Mouse (Mus musculus) heart, embryonic 13.5 days (tissue): ENCODE measurements around the gene Dlk1. TPM values are rescaled to one million over a fixed set of nuclear protein-coding genes. Genes with fewer than 3 reads are reported as not detected.

Experiments
- ATAC-seq: fragments of 200-750 bp; cut with Nextera tagmentation; 2 replicates; pipeline ENCODE4 v1.8.0; 2017; ENCODE audit warnings: moderate TSS enrichment; ENCODE audit not compliant: insufficient number of reproducible peaks, low FRiP score, low TSS enrichment; ENCODE audit errors: extremely low read depth
- H3K27ac ChIP-seq: fragments of 300-500 bp; sonication (generic); replicated peaks from 2 replicates; pipeline ENCODE4 v1.5.1; 2015; ENCODE audit warnings: moderate library complexity, mild to moderate bottlenecking, inconsistent platforms
- H3K27me3 ChIP-seq: fragments of 300-500 bp; sonication (generic); replicated peaks from 2 replicates; pipeline ENCODE4 v1.6.1; 2015; ENCODE audit warnings: mild to moderate bottlenecking, inconsistent platforms
- H3K36me3 ChIP-seq: fragments of 300-500 bp; sonication (generic); 2 replicates; pipeline ENCODE4 v1.6.1; 2015; ENCODE audit warnings: mild to moderate bottlenecking, inconsistent platforms
- H3K4me1 ChIP-seq: fragments of 300-500 bp; sonication (generic); 2 replicates; pipeline ENCODE4 v1.6.1; 2015; ENCODE audit warnings: inconsistent platforms
- H3K4me2 ChIP-seq: fragments of 300-500 bp; sonication (generic); 2 replicates; pipeline ENCODE4 v1.6.1; 2015; ENCODE audit warnings: inconsistent platforms, mild to moderate bottlenecking, moderate library complexity
- H3K4me3 ChIP-seq: fragments of 300-500 bp; sonication (generic); 2 replicates; pipeline ENCODE4 v1.5.1; 2015; ENCODE audit warnings: moderate library complexity, mild to moderate bottlenecking, inconsistent platforms
- H3K9ac ChIP-seq: fragments of 300-500 bp; sonication (generic); 2 replicates; pipeline ENCODE4 v1.6.1; 2015; ENCODE audit warnings: inconsistent platforms, mild to moderate bottlenecking, moderate library complexity
- H3K9me3 ChIP-seq: fragments of 300-500 bp; sonication (generic); 2 replicates; pipeline ENCODE4 v1.6.1; 2016; ENCODE audit warnings: inconsistent platforms
- WGBS: fragments of 180-500 bp; shearing (Covaris S2); methylation state at CpG from one replicate; pipeline ENCODE4 v1.1.7; 2015; ENCODE audit warnings: mixed read lengths; 5-methylcytosine and 5-hydroxymethylcytosine counted together
- polyA plus RNA-seq: library from polyadenylated mRNA; unstranded; fragments of >200 nt; fragmentation: Nextera tagmentation; extraction: Ambion mirVana; gene quantifications from 2 replicates; pipeline ENCODE4 v1.2.1, GENCODE M21; 2015

Dlk1 gene
- polyA plus RNA-seq: 103 and 130 TPM in 2 replicates

- Histone ChIP-seq H3K9me3 (no peaks in the 10 kb centered on the region), H3K4me2 (peak within 1 kb of the TSS; percentile 75), H3K27me3 (peaks cover 89% of the 10 kb centered on the region), H3K36me3 (no peaks in the 10 kb centered on the region), H3K4me3 (peak within 1 kb of the TSS; percentile 57), H3K27ac (no peak within 1 kb of the TSS), H3K4me1 (peaks cover 36% of the 10 kb centered on the region), H3K9ac (peak within 1 kb of the TSS; percentile 80)
- 11% methylated on average over 13 of the region's 13 CpGs for WGBS
- ATAC-seq: no peak
Measured at GRCm38 (mm10) chr12:109452592-109452991, at the start of gene Dlk1. Dlk1 (plus strand) TSS chr12:109452823.

GRCm38 (mm10) chr12:109402943-109403342 is 49.7 kb upstream of the Dlk1 start:
- ATAC-seq: no peak
- Histone ChIP-seq H3K4me2 (no peak overlapping the region), H3K4me3 (no peak overlapping the region), H3K27ac (peak overlapping the region; percentile 72), H3K27me3 (no peaks in the 10 kb centered on the region), H3K9me3 (no peaks in the 10 kb centered on the region), H3K4me1 (peaks cover 55% of the 10 kb centered on the region), H3K36me3 (no peaks in the 10 kb centered on the region), H3K9ac (peak overlapping the region; percentile 16; the same call in 1 of the 2 replicates)
- WGBS: 46% methylated on average over 5 of the region's 5 CpGs

GRCm38 (mm10) chr12:109403752-109404151 is 48.9 kb upstream of the Dlk1 start:
- Histone ChIP-seq H3K36me3 (no peaks in the 10 kb centered on the region), H3K4me2 (no peak overlapping the region), H3K27me3 (no peaks in the 10 kb centered on the region), H3K4me1 (peaks cover 51% of the 10 kb centered on the region), H3K9me3 (no peaks in the 10 kb centered on the region), H3K4me3 (no peak overlapping the region), H3K27ac (no peak overlapping the region), H3K9ac (no peak overlapping the region)
- ATAC-seq: no peak
- 70% methylated on average over 9 of the region's 9 CpGs for WGBS

GRCm38 (mm10) chr12:109406018-109406417 is 46.6 kb upstream of the Dlk1 start:
- no peaks in the 10 kb centered on the region for H3K27me3 ChIP-seq

GRCm38 (mm10) chr12:109410723-109411122 is 41.9 kb upstream of the Dlk1 start:
- Histone ChIP-seq H3K4me2 (no peak overlapping the region), H3K27me3 (no peaks in the 10 kb centered on the region), H3K4me3 (no peak overlapping the region), H3K4me1 (peaks cover 41% of the 10 kb centered on the region), H3K9me3 (no peaks in the 10 kb centered on the region), H3K36me3 (no peaks in the 10 kb centered on the region), H3K9ac (no peak overlapping the region), H3K27ac (peak overlapping the region; percentile 61)
- no peak for ATAC-seq
- WGBS: 52% methylated on average over 11 of the region's 11 CpGs

More at GRCm38 (mm10) chr12:109406018-109406417, 46.6 kb upstream of the Dlk1 start:
- Histone ChIP-seq H3K4me1 (peaks cover 34% of the 10 kb centered on the region), H3K9me3 (no peaks in the 10 kb centered on the region), H3K4me2 (no peak overlapping the region), H3K36me3 (no peaks in the 10 kb centered on the region), H3K27ac (no peak overlapping the region), H3K4me3 (no peak overlapping the region), H3K9ac (no peak overlapping the region)
- WGBS: 46% methylated on average over 3 of the region's 3 CpGs
- ATAC-seq: no peak

GRCm38 (mm10) chr12:109411172-109412070 is 41.2 kb upstream of the Dlk1 start:
- Histone ChIP-seq H3K27me3 (no peaks in the 10 kb centered on the region), H3K4me2 (no peak overlapping the region), H3K4me3 (no peak overlapping the region), H3K27ac (peak overlapping the region; percentile 61), H3K4me1 (peaks cover 41% of the 10 kb centered on the region), H3K9ac (no peak overlapping the region), H3K9me3 (no peaks in the 10 kb centered on the region), H3K36me3 (no peaks in the 10 kb centered on the region)
- 51% methylated on average over 9 of the region's 9 CpGs for WGBS
- ATAC-seq: 0 out of 2 replicates have a peak, but pooled peaks have one; percentile 17

- H3K36me3 ChIP-seq: no peaks in the 10 kb centered on the region
- H3K27me3 ChIP-seq: no peaks in the 10 kb centered on the region
- H3K9ac ChIP-seq: no peak overlapping the region
- H3K4me3 ChIP-seq: no peak overlapping the region
- H3K27ac ChIP-seq: peak overlapping the region; percentile 60
- H3K4me2 ChIP-seq: no peak overlapping the region
- 59% methylated on average over 8 of the region's 8 CpGs for WGBS
- no peaks in the 10 kb centered on the region for H3K9me3 ChIP-seq
- ATAC-seq: no peak
- peaks cover 45% of the 10 kb centered on the region for H3K4me1 ChIP-seq
Measured at GRCm38 (mm10) chr12:109412071-109412440, 40.6 kb upstream of the Dlk1 start.

GRCm38 (mm10) chr12:109412675-109413074 is 39.9 kb upstream of the Dlk1 start:
- peak overlapping the region; percentile 60 for H3K27ac ChIP-seq
- no peaks in the 10 kb centered on the region for H3K27me3 ChIP-seq
- H3K4me1 ChIP-seq: peaks cover 51% of the 10 kb centered on the region
- no peaks in the 10 kb centered on the region for H3K36me3 ChIP-seq
- no peak overlapping the region for H3K4me2 ChIP-seq
- 30% methylated on average over 5 of the region's 5 CpGs for WGBS
- no peak overlapping the region for H3K4me3 ChIP-seq
- H3K9me3 ChIP-seq: no peaks in the 10 kb centered on the region
- no peak for ATAC-seq
- peak overlapping the region; percentile 2; the same call in 1 of the 2 replicates for H3K9ac ChIP-seq

- WGBS: 69% methylated on average over 4 of the region's 4 CpGs
- Histone ChIP-seq H3K4me1 (peaks cover 55% of the 10 kb centered on the region), H3K36me3 (no peaks in the 10 kb centered on the region), H3K9me3 (no peaks in the 10 kb centered on the region), H3K27ac (peak overlapping the region; percentile 60), H3K9ac (no peak overlapping the region), H3K4me3 (no peak overlapping the region), H3K27me3 (no peaks in the 10 kb centered on the region), H3K4me2 (no peak overlapping the region)
- no peak for ATAC-seq
Measured at GRCm38 (mm10) chr12:109413321-109413720, 39.3 kb upstream of the Dlk1 start.

- Histone ChIP-seq H3K27ac (peak overlapping the region; percentile 84; the same call in 1 of the 2 replicates), H3K4me1 (peaks cover 54% of the 10 kb centered on the region)
- WGBS: 87% methylated on average over 5 of the region's 5 CpGs
Measured at GRCm38 (mm10) chr12:109416681-109417080, 35.9 kb upstream of the Dlk1 start.

GRCm38 (mm10) chr12:109417476-109418201 is 35.0 kb upstream of the Dlk1 start:
- 0 out of 2 replicates have a peak overlapping the region, but pooled peaks have one; percentile 4 for H3K4me2 ChIP-seq
- no peaks in the 10 kb centered on the region for H3K36me3 ChIP-seq
- H3K9ac ChIP-seq: peak overlapping the region; percentile 16
- ATAC-seq: peak; percentile 45; the same call in 1 of the 2 replicates
- no peaks in the 10 kb centered on the region for H3K27me3 ChIP-seq
- WGBS: 30% methylated on average over 14 of the region's 14 CpGs
- no peak overlapping the region for H3K4me3 ChIP-seq
- no peaks in the 10 kb centered on the region for H3K9me3 ChIP-seq
- peaks cover 45% of the 10 kb centered on the region for H3K4me1 ChIP-seq
- H3K27ac ChIP-seq: peak overlapping the region; percentile 84

More at GRCm38 (mm10) chr12:109416681-109417080, 35.9 kb upstream of the Dlk1 start:
- H3K4me3 ChIP-seq: no peak overlapping the region
- no peaks in the 10 kb centered on the region for H3K9me3 ChIP-seq
- ATAC-seq: no peak
- H3K9ac ChIP-seq: peak overlapping the region; percentile 16; the same call in 1 of the 2 replicates
- H3K27me3 ChIP-seq: no peaks in the 10 kb centered on the region
- no peak overlapping the region for H3K4me2 ChIP-seq
- H3K36me3 ChIP-seq: no peaks in the 10 kb centered on the region
